Comparison of ENCODE assay signal across 8 mouse cellular contexts in the genomic region with DNA sequence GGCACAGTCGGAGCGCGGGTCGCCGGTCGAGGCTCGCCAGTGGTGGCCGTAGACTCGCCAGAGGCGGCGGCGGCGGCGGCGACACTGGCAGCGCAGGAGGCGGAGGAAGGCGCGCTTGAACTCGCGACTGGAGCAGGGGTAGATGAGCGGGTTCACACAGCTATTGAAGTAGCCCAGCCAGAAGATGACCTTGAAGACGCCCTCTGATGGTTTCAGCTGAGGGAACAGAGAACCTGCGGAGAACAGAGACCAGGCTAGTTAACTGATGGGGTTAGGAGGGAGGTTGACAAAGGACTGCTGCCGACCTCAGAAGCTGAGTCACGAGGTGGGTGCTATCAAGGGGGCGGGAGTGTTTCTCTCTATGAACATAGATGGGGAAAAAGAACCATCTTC. TPM values are rescaled to one million over a fixed set of nuclear protein-coding genes. Genes with fewer than 3 reads are reported as not detected.
DNase-seq lines count a peak whose midpoint lies in the region; ATAC-seq and TF ChIP-seq lines count a peak whose summit lies in the region.

No protein-coding gene starts in this region.

- WGBS in embryonic facial prominence, embryonic 15.5 days: under 1% methylated on average over 27 of the region's 27 CpGs
- 4% methylated on average over 27 of the region's 27 CpGs for WGBS in intestine, embryonic 16.5 days
- 2% methylated on average over 27 of the region's 27 CpGs for WGBS in neural tube, embryonic 14.5 days

- H3K9ac ChIP-seq in embryonic facial prominence, embryonic 15.5 days: peak overlapping the region; percentile 26; the same call in 1 of the 2 replicates
- peak overlapping the region; percentile 54 for H3K9ac ChIP-seq in intestine, embryonic 16.5 days (ENCODE audit: low read depth, low read length)
- peak overlapping the region; percentile 29 for H3K9ac ChIP-seq in neural tube, embryonic 14.5 days (replicated peaks; ENCODE audit: low read depth, low read length)

- H3K27ac ChIP-seq in layer of hippocampus, adult 2 months: peak overlapping the region; percentile 64
- H3K27ac ChIP-seq in embryonic facial prominence, embryonic 15.5 days (replicated peaks): no peak overlapping the region; the same call in 1 of the 2 replicates
- no peak overlapping the region for H3K27ac ChIP-seq in intestine, embryonic 16.5 days (ENCODE audit: low read length)
- no peak overlapping the region for H3K27ac ChIP-seq in neural tube, embryonic 14.5 days (ENCODE audit: low read depth, low read length)

- no peak for TF ChIP-seq CTCF in layer of hippocampus, adult 2 months (conservative IDR thresholded peaks at IDR 0.05)

- H3K27me3 ChIP-seq in embryonic facial prominence, embryonic 15.5 days: peaks cover 52% of the 10 kb centered on the region
- peaks cover 32% of the 10 kb centered on the region for H3K27me3 ChIP-seq in intestine, embryonic 16.5 days (replicated peaks; ENCODE audit: control insufficient read depth, insufficient read depth, low read length)
- H3K27me3 ChIP-seq in neural tube, embryonic 14.5 days (ENCODE audit: control insufficient read depth, insufficient read depth, low read length): peaks cover 27% of the 10 kb centered on the region

- H3K4me1 ChIP-seq in embryonic facial prominence, embryonic 15.5 days: peaks cover 16% of the 10 kb centered on the region
- H3K4me1 ChIP-seq in intestine, embryonic 16.5 days (ENCODE audit: control insufficient read depth, insufficient read depth, low read length): peaks cover 11% of the 10 kb centered on the region
- H3K4me1 ChIP-seq in neural tube, embryonic 14.5 days (ENCODE audit: control insufficient read depth, insufficient read depth, low read length): peaks cover 9% of the 10 kb centered on the region; the same call in 1 of the 2 replicates

- no peaks in the 10 kb centered on the region for H3K36me3 ChIP-seq in embryonic facial prominence, embryonic 15.5 days
- H3K36me3 ChIP-seq in intestine, embryonic 16.5 days (ENCODE audit: control insufficient read depth, insufficient read depth, low read length): no peaks in the 10 kb centered on the region
- H3K36me3 ChIP-seq in neural tube, embryonic 14.5 days (ENCODE audit: control insufficient read depth, insufficient read depth, low read length): no peaks in the 10 kb centered on the region

- H3K9me3 ChIP-seq in embryonic facial prominence, embryonic 15.5 days (replicated peaks): no peaks in the 10 kb centered on the region
- no peaks in the 10 kb centered on the region for H3K9me3 ChIP-seq in intestine, embryonic 16.5 days (ENCODE audit: control insufficient read depth, low read length)
- no peaks in the 10 kb centered on the region for H3K9me3 ChIP-seq in neural tube, embryonic 14.5 days (ENCODE audit: control insufficient read depth, low read length)

- H3K4me2 ChIP-seq in embryonic facial prominence, embryonic 15.5 days (replicated peaks): peak overlapping the region; percentile 88
- H3K4me2 ChIP-seq in intestine, embryonic 16.5 days (ENCODE audit: low read depth, low read length): peak overlapping the region; percentile 87
- H3K4me2 ChIP-seq in neural tube, embryonic 14.5 days (ENCODE audit: low read depth, low read length): peak overlapping the region; percentile 64

- peak overlapping the region; percentile 48 for H3K4me3 ChIP-seq in layer of hippocampus, adult 2 months
- H3K4me3 ChIP-seq in embryonic facial prominence, embryonic 15.5 days (replicated peaks): peak overlapping the region; percentile 47
- H3K4me3 ChIP-seq in intestine, embryonic 16.5 days (ENCODE audit: low read length): peak overlapping the region; percentile 49
- peak overlapping the region; percentile 38 for H3K4me3 ChIP-seq in neural tube, embryonic 14.5 days (ENCODE audit: low read depth, low read length)

- DNase-seq in layer of hippocampus, adult 2 months (ENCODE audit: low spot score in 2 of 2): no peak
- DNase-seq in layer of hippocampus, adult 11-12 months (ENCODE audit: low spot score): no peak
- DNase-seq in spleen, postnatal 4 days (ENCODE audit: low spot score in 2 of 2): no peak
- DNase-seq in lung, postnatal 4 days: no peak

- ATAC-seq in embryonic facial prominence, embryonic 15.5 days (ENCODE audit: insufficient number of reproducible peaks, low FRiP score, low TSS enrichment, low read depth): no peak
- ATAC-seq in intestine, embryonic 16.5 days: peak; percentile 11; the same call in 1 of the 2 replicates
- ATAC-seq in neural tube, embryonic 14.5 days (ENCODE audit: low read depth): peak; percentile 33; the same call in 1 of the 2 replicates
- ATAC-seq in erythroblast, adult 5-6 weeks (replicated peaks; ENCODE audit: low FRiP score, poor library complexity, severe bottlenecking): no peak

RNA-seq across cellular contexts. Expression of a gene that starts 15.8 kb away (rescaled TPM):
- total RNA-seq in layer of hippocampus, adult 2 months (2021): 10 to 100 TPM; 89.5 to 98.6 TPM
- polyA plus RNA-seq in embryonic facial prominence, embryonic 15.5 days (2015; fragmentation: Nextera tagmentation; extraction: Ambion mirVana): 1.4 and 2.7 TPM in 2 replicates
- 0.21 and 0.28 TPM in 2 replicates for polyA plus RNA-seq in intestine, embryonic 16.5 days (2015; fragmentation: Nextera tagmentation; extraction: Ambion mirVana)
- 0.17 and 0.18 TPM in 2 replicates for polyA plus RNA-seq in neural tube, embryonic 14.5 days (2014; fragmentation: Nextera tagmentation; extraction: Ambion mirVana)
- not detected in 2 replicates for total RNA-seq in erythroblast, adult 5-6 weeks (2015; ENCODE audit: low replicate concordance)
- total RNA-seq in erythroblast, adult 5-6 weeks (2017; ENCODE audit: low replicate concordance): not detected in 2 replicates

RNA-seq across cellular contexts. Expression of a gene that starts 55.0 kb away (rescaled TPM):
- 10 to 100 TPM; 84.5 to 85.8 TPM for total RNA-seq in layer of hippocampus, adult 2 months (2021)
- polyA plus RNA-seq in embryonic facial prominence, embryonic 15.5 days (2015; fragmentation: Nextera tagmentation; extraction: Ambion mirVana): 59.9 and 62.6 TPM in 2 replicates
- polyA plus RNA-seq in intestine, embryonic 16.5 days (2015; fragmentation: Nextera tagmentation; extraction: Ambion mirVana): 20.1 and 21.7 TPM in 2 replicates
- polyA plus RNA-seq in neural tube, embryonic 14.5 days (2014; fragmentation: Nextera tagmentation; extraction: Ambion mirVana): 28.9 and 31.9 TPM in 2 replicates
- total RNA-seq in erythroblast, adult 5-6 weeks (2015; ENCODE audit: low replicate concordance): 250 and 267 TPM in 2 replicates
- total RNA-seq in erythroblast, adult 5-6 weeks (2017; ENCODE audit: low replicate concordance): 332 and 572 TPM in 2 replicates

Comparison
In these comparisons a context has a peak if more than half of its experiments do, and no peak if none do; other contexts are left out.
1. ATAC-seq: peak in intestine, embryonic 16.5 days (single experiment) and neural tube, embryonic 14.5 days (single experiment); none in embryonic facial prominence, embryonic 15.5 days (single experiment) and erythroblast, adult 5-6 weeks (single experiment).
2. Peak in every context shown above with its lines, with median percentiles within 50 percentile points of each other: H3K4me3 ChIP-seq, H3K4me2 ChIP-seq and H3K9ac ChIP-seq.